Mouse (Mus musculus): ENCODE data around the gene Tyw3. TPM values are rescaled to one million over a fixed set of nuclear protein-coding genes. Genes with fewer than 3 reads are reported as not detected.

The Tyw3 gene
- polyA plus RNA-seq, 1 experiment from 2014 or later = 16.3 TPM

GRCm38 (mm10) chr3:154533246-154533645 lies 63.7 kb downstream of the Tyw3 start:
- Histone ChIP-seq H3K9me3 (replicated peaks; ENCODE audit: low read length) (no peaks in the 10 kb centered on the region), H3K9ac (ENCODE audit: low read depth, low read length) (no peak overlapping the region), H3K27ac (no peak overlapping the region), H3K27me3 (ENCODE audit: insufficient read depth, low read length) (no peaks in the 10 kb centered on the region), H3K4me2 (ENCODE audit: low read length) (no peak overlapping the region), H3K36me3 (ENCODE audit: insufficient read depth, low read length) (no peaks in the 10 kb centered on the region), H3K4me3 (replicated peaks; ENCODE audit: low read depth, low read length) (no peak overlapping the region), H3K4me1 (replicated peaks; ENCODE audit: insufficient read depth, low read length) (no peaks in the 10 kb centered on the region)
- TF ChIP-seq CTCF (IDR thresholded peaks at IDR 0.05; ENCODE audit: low read depth) = no peak
- 74% methylated on average over 5 of the region's 5 CpGs for whole genome bisulfite sequencing
- no peak for DNase-seq (ENCODE audit: low spot score)
- ATAC-seq (replicated peaks; ENCODE audit: low FRiP score, low read depth) = no peak

- ATAC-seq (replicated peaks; ENCODE audit: low FRiP score, low read depth) (no peak), DNase-seq (ENCODE audit: low spot score) (peak; percentile 15)
- H3K4me2 ChIP-seq (ENCODE audit: low read length) = no peak overlapping the region
- H3K9ac ChIP-seq (ENCODE audit: low read depth, low read length) = no peak overlapping the region
- H3K4me1 ChIP-seq (replicated peaks; ENCODE audit: insufficient read depth, low read length) = no peaks in the 10 kb centered on the region
- H3K4me3 ChIP-seq (replicated peaks; ENCODE audit: low read depth, low read length) = no peak overlapping the region
- H3K27me3 ChIP-seq (ENCODE audit: insufficient read depth, low read length) = no peaks in the 10 kb centered on the region
- 30% methylated on average over 5 of the region's 5 CpGs for WGBS
- H3K36me3 ChIP-seq (ENCODE audit: insufficient read depth, low read length) = no peaks in the 10 kb centered on the region
- H3K9me3 ChIP-seq (replicated peaks; ENCODE audit: low read length) = no peaks in the 10 kb centered on the region
- H3K27ac ChIP-seq = no peak overlapping the region
- TF ChIP-seq CTCF (IDR thresholded peaks at IDR 0.05; ENCODE audit: low read depth) = no peak
Measured at GRCm38 (mm10) chr3:154528973-154529372, 67.9 kb downstream of the Tyw3 start.

GRCm38 (mm10) chr3:154526610-154527009 lies 70.3 kb downstream of the Tyw3 start:
- no peaks in the 10 kb centered on the region for H3K36me3 ChIP-seq (ENCODE audit: insufficient read depth, low read length)
- WGBS = 36% methylated on average over 6 of the region's 6 CpGs
- no peak overlapping the region for H3K9ac ChIP-seq (ENCODE audit: low read depth, low read length)
- H3K27me3 ChIP-seq (ENCODE audit: insufficient read depth, low read length) = no peaks in the 10 kb centered on the region
- H3K27ac ChIP-seq = no peak overlapping the region
- no peak overlapping the region for H3K4me2 ChIP-seq (ENCODE audit: low read length)
- no peak overlapping the region for H3K4me3 ChIP-seq (replicated peaks; ENCODE audit: low read depth, low read length)
- H3K4me1 ChIP-seq (replicated peaks; ENCODE audit: insufficient read depth, low read length) = no peaks in the 10 kb centered on the region
- ATAC-seq (replicated peaks; ENCODE audit: low FRiP score, low read depth) (no peak), DNase-seq (ENCODE audit: low spot score) (peak; percentile 31)
- TF ChIP-seq CTCF (IDR thresholded peaks at IDR 0.05; ENCODE audit: low read depth) = peak; percentile 53; the same call in 1 of the 2 replicates
- no peaks in the 10 kb centered on the region for H3K9me3 ChIP-seq (replicated peaks; ENCODE audit: low read length)

Other genes starting within 250 kb of the Tyw3 start
- 92.1 and 104 TPM in 2 replicates for gene Cryz, start 393 bp downstream of the Tyw3 start, polyA plus RNA-seq (2015; fragmentation: Nextera tagmentation; extraction: Ambion mirVana)
- gene Erich3, start 66.8 kb upstream of the Tyw3 start, polyA plus RNA-seq (2015; fragmentation: Nextera tagmentation; extraction: Ambion mirVana) = not detected in 2 replicates

All from kidney, postnatal 0 days (tissue).